Mouse (Mus musculus) thymus, adult 2 months (tissue): ENCODE measurements around the gene Rint1. TPM values are rescaled to one million over a fixed set of nuclear protein-coding genes. Genes with fewer than 3 reads are reported as not detected.

Source experiments
- DNase-seq: peaks from one replicate; pipeline ENCODE4 v3.0.0; 2021
- H3K27ac ChIP-seq: fragments of 200-500 bp; 2 replicates; pipeline ENCODE4 v1.5.1; 2012; ENCODE audit warnings: low read length, control low read depth; ENCODE audit not compliant: control insufficient read depth, insufficient read depth
- H3K27me3 ChIP-seq: fragments of 200-500 bp; 2 replicates; pipeline ENCODE4 v1.6.1; 2012; ENCODE audit warnings: mild to moderate bottlenecking, low read length, moderate library complexity, mixed read lengths; ENCODE audit not compliant: control insufficient read depth, insufficient read depth
- H3K36me3 ChIP-seq: fragments of 200-500 bp; 2 replicates; pipeline ENCODE4 v1.6.1; 2012; ENCODE audit warnings: mild to moderate bottlenecking, low read length, moderate library complexity; ENCODE audit not compliant: control insufficient read depth, insufficient read depth
- H3K4me1 ChIP-seq: fragments of 200-500 bp; replicated peaks from 2 replicates; pipeline ENCODE4 v1.6.1; 2012; ENCODE audit warnings: low read length; ENCODE audit not compliant: control insufficient read depth, insufficient read depth
- H3K4me3 ChIP-seq: fragments of 200-500 bp; 2 replicates; pipeline ENCODE4 v1.5.1; 2012; ENCODE audit warnings: mild to moderate bottlenecking, low read length, control low read depth, moderate library complexity; ENCODE audit not compliant: control insufficient read depth, insufficient read depth
- CTCF ChIP-seq: fragments of 200-500 bp; IDR thresholded peaks from 2 replicates; pipeline ENCODE4 v1.5.1; 2012; ENCODE audit warnings: mild to moderate bottlenecking, control low read depth, low read length, moderate library complexity, borderline replicate concordance; ENCODE audit not compliant: control insufficient read depth, poor library complexity, insufficient read depth; ENCODE audit errors: extremely low read depth
- POLR2A ChIP-seq: fragments of 200-500 bp; IDR thresholded peaks from 2 replicates; pipeline ENCODE4 v1.6.1; 2012; ENCODE audit warnings: mild to moderate bottlenecking, low read length, control low read depth, moderate library complexity; ENCODE audit not compliant: control insufficient read depth, poor library complexity, insufficient read depth; ENCODE audit errors: extremely low read depth
- WGBS: fragments of 180-500 bp; shearing (Covaris S2); methylation state at CpG from one replicate; pipeline ENCODE4 v1.1.7; 2018; 5-methylcytosine and 5-hydroxymethylcytosine counted together
- polyA plus RNA-seq: library from polyadenylated mRNA; depleted of rRNA; stranded (reverse); fragments of >200 nt; gene quantifications from 2 replicates; pipeline ENCODE4 v1.2.3, GENCODE M21; 2012

Rint1 gene
- polyA plus RNA-seq, 1 experiment, result 15.0 TPM

GRCm38 (mm10) chr5:23782051-23782810 lies 5.3 kb upstream of the Rint1 start:
- 67% methylated on average over 8 of the region's 8 CpGs for WGBS
- no peak for DNase-seq
- TF ChIP-seq POLR2A (no peak), CTCF (no peak)
- no peaks in the 10 kb centered on the region for H3K36me3 ChIP-seq
- H3K27me3 ChIP-seq, result no peaks in the 10 kb centered on the region
- no peak overlapping the region for H3K4me3 ChIP-seq
- H3K27ac ChIP-seq, result no peak overlapping the region
- peaks cover 2% of the 10 kb centered on the region; the same call in 1 of the 2 replicates for H3K4me1 ChIP-seq

GRCm38 (mm10) chr5:23782931-23783877 lies 4.3 kb upstream of the Rint1 start, which contains the start of gene Pus7:
Gene Pus7, minus strand, starts transcription at chr5:23783711.
- Histone ChIP-seq H3K27ac (no peak within 1 kb of the TSS), H3K4me3 (peak within 1 kb of the TSS; percentile 89), H3K36me3 (no peaks in the 10 kb centered on the region), H3K27me3 (no peaks in the 10 kb centered on the region), H3K4me1 (peaks cover 5% of the 10 kb centered on the region; the same call in 1 of the 2 replicates)
- peak; percentile 79 for DNase-seq
- under 1% methylated on average over 86 of the region's 86 CpGs for whole genome bisulfite sequencing
- peak; percentile 28; the same call in 1 of the 2 replicates for TF ChIP-seq CTCF
- no peak for TF ChIP-seq POLR2A

- no peaks in the 10 kb centered on the region for H3K27me3 ChIP-seq
- TF ChIP-seq POLR2A (no peak), CTCF (no peak)
- DNase-seq, result no peak
- 51% methylated on average over 3 of the region's 3 CpGs for WGBS
- H3K36me3 ChIP-seq, result no peaks in the 10 kb centered on the region
- no peak overlapping the region for H3K4me3 ChIP-seq
- peaks cover 3% of the 10 kb centered on the region; the same call in 1 of the 2 replicates for H3K4me1 ChIP-seq
- no peak overlapping the region for H3K27ac ChIP-seq
These were observed 899 bp downstream of the Rint1 start for GRCm38 (mm10) chr5:23788390-23788830.

GRCm38 (mm10) chr5:23789078-23789612 lies 1.6 kb downstream of the Rint1 start:
- H3K4me1 ChIP-seq, result peaks cover 3% of the 10 kb centered on the region; the same call in 1 of the 2 replicates
- no peaks in the 10 kb centered on the region for H3K36me3 ChIP-seq
- DNase-seq, result no peak
- TF ChIP-seq CTCF (no peak), POLR2A (no peak)
- no peak overlapping the region for H3K4me3 ChIP-seq
- WGBS, result 91% methylated on average over 4 of the region's 4 CpGs
- H3K27ac ChIP-seq, result no peak overlapping the region
- H3K27me3 ChIP-seq, result no peaks in the 10 kb centered on the region

GRCm38 (mm10) chr5:23792726-23793125 lies 5.2 kb downstream of the Rint1 start:
- Histone ChIP-seq H3K36me3 (no peaks in the 10 kb centered on the region), H3K4me1 (peaks cover 3% of the 10 kb centered on the region; the same call in 1 of the 2 replicates), H3K4me3 (no peak overlapping the region), H3K27ac (no peak overlapping the region), H3K27me3 (no peaks in the 10 kb centered on the region)
- TF ChIP-seq POLR2A (no peak), CTCF (no peak)
- 97% methylated on average over 2 of the region's 2 CpGs for WGBS
- DNase-seq, result no peak

GRCm38 (mm10) chr5:23814841-23815240 lies 27.3 kb downstream of the Rint1 start:
- peaks cover 43% of the 10 kb centered on the region for H3K36me3 ChIP-seq

More at GRCm38 (mm10) chr5:23814841-23815240, 27.3 kb downstream of the Rint1 start:
- no peak overlapping the region for H3K4me3 ChIP-seq
- TF ChIP-seq CTCF, result no peak
- no peak for TF ChIP-seq POLR2A
- no peak for DNase-seq
- H3K4me1 ChIP-seq, result no peaks in the 10 kb centered on the region
- WGBS, result 94% methylated on average over 5 of the region's 5 CpGs
- no peak overlapping the region for H3K27ac ChIP-seq
- no peaks in the 10 kb centered on the region for H3K27me3 ChIP-seq
